Comparison of ENCODE assay signal across 18 mouse cellular contexts in the genomic region with DNA sequence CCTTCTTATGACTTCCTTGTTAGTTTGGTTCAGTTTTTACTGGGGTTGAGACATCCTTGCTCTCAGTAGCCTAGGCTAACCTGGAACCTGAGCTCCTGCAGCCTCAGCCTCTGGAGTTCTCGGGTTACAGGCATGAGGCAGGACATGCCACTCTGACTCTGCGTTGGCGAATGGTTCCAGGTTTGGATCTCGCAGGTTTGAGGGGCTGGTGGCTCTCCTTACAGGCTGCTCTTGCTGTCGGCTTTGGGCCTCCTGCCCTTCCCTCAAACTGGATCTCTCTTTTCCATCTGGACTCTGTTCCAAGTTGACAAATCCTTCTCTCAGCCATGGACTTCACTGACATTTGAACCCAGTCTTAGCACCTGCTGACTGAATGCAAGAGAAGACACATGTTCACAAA.
"Had no signal": no experiment of that assay in that cellular context is flagged by ENCODE, and none has a peak within 500 bp of the region (broad histone marks: within the 10 kb centered on the region; RNA-seq: fewer than 3 reads in every experiment).

No protein-coding gene starts in this region.

- H3K27ac ChIP-seq: kidney, postnatal 0 days; limb, embryonic 10.5 days; limb, embryonic 13.5 days; liver, embryonic 12.5 days; liver, embryonic 15.5 days; lung, embryonic 15.5 days; midbrain, embryonic 10.5 days; midbrain, embryonic 15.5 days; neural tube, embryonic 12.5 days; neural tube, embryonic 15.5 days had no signal

- H3K9ac ChIP-seq: limb, embryonic 13.5 days; liver, embryonic 12.5 days; liver, embryonic 15.5 days; lung, embryonic 15.5 days; midbrain, embryonic 15.5 days; neural tube, embryonic 12.5 days; neural tube, embryonic 15.5 days had no signal

- H3K27me3 ChIP-seq: limb, embryonic 13.5 days; lung, embryonic 15.5 days; midbrain, embryonic 15.5 days; neural tube, embryonic 12.5 days; neural tube, embryonic 15.5 days had no signal

- H3K4me2 ChIP-seq: limb, embryonic 13.5 days; liver, embryonic 12.5 days; liver, embryonic 15.5 days; lung, embryonic 15.5 days; midbrain, embryonic 15.5 days; neural tube, embryonic 12.5 days; neural tube, embryonic 15.5 days had no signal

- H3K4me3 ChIP-seq: limb, embryonic 10.5 days; limb, embryonic 13.5 days; liver, embryonic 12.5 days; liver, embryonic 15.5 days; lung, embryonic 15.5 days; megakaryocyte, embryonic 14.5 days; midbrain, embryonic 10.5 days; midbrain, embryonic 15.5 days; neural tube, embryonic 12.5 days; neural tube, embryonic 15.5 days had no signal

- H3K9me3 ChIP-seq: limb, embryonic 10.5 days; limb, embryonic 13.5 days; liver, embryonic 12.5 days; liver, embryonic 15.5 days; lung, embryonic 15.5 days; megakaryocyte, embryonic 14.5 days; midbrain, embryonic 10.5 days; midbrain, embryonic 15.5 days; neural tube, embryonic 12.5 days; neural tube, embryonic 15.5 days had no signal

- H3K4me1 ChIP-seq: lung, embryonic 15.5 days; midbrain, embryonic 10.5 days; midbrain, embryonic 15.5 days; neural tube, embryonic 12.5 days; neural tube, embryonic 15.5 days had no signal

- H3K36me3 ChIP-seq: limb, embryonic 10.5 days; limb, embryonic 13.5 days; liver, embryonic 12.5 days; liver, embryonic 15.5 days; lung, embryonic 15.5 days; midbrain, embryonic 10.5 days; midbrain, embryonic 15.5 days; neural tube, embryonic 12.5 days; neural tube, embryonic 15.5 days had no signal

- ATAC-seq: liver, embryonic 12.5 days; midbrain, embryonic 15.5 days had no signal

- DNase-seq: kidney, adult 2 months; kidney, postnatal 25 days; liver; lung, adult 18-20 months; lung, postnatal 10 days; lung, postnatal 36 days; thymus, postnatal 25 days had no signal
